Mouse (Mus musculus) R1 (cell line): ENCODE results near the gene Rasa1.

ENCODE experiments used
- DNase-seq: peaks from one replicate; pipeline ENCODE4 v3.0.0-alpha.2; 2018; ENCODE audit warnings: low read depth, low spot score

Gene Rasa1

GRCm38 (mm10) chr13:85288843-85289713 lies at the start of gene Rasa1:
Gene Rasa1, minus strand, starts transcription at chr13:85289130.
- DNase-seq = peak; percentile 96

DNA sequence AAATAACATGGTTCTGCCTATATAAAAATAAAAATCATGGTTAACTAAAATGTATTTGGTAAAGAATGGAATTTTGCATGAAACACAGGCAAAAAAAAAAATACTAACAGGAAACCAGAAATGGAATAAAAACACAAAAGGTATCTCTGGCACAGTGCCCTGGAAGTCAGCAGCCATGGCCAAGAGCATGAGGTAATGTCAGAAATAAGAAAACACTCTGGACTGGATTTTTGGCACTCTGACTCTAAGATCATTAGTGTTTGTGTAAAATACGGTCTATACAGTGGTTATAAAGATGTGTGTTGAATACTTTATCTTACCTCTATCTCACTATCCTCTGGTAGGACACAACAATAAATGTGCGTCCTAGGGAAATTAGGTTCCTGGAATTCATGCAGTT lies 22.6 kb upstream of the Rasa1 start:
- DNase-seq = no peak

- no peak for DNase-seq
Observed at GRCm38 (mm10) chr13:85310968-85311367, 22.0 kb upstream of the Rasa1 start.

GRCm38 (mm10) chr13:85310483-85310882 lies 21.6 kb upstream of the Rasa1 start:
- no peak for DNase-seq

DNA sequence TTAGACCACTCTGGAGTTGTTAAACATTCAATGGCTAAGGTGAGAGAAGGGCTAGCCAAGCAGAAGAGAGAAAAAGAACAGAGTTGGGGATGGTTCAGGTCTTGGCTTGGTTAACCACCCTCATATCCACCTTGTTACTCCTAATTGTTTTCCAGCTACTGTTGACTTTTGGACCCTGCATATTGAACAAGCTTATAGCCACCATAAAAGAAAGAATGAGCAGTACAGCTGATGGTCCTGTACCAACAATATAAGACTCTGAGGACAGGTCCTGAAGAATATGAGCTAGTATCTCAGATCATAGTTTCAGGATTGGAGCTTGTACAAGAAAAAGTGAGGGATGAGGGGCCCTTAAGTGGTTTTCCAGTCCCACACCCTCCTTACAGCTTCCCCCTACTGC lies 17.1 kb upstream of the Rasa1 start:
- no peak for DNase-seq

- no peak for DNase-seq
Observed at GRCm38 (mm10) chr13:85290651-85291050, 1.7 kb upstream of the Rasa1 start.

DNA sequence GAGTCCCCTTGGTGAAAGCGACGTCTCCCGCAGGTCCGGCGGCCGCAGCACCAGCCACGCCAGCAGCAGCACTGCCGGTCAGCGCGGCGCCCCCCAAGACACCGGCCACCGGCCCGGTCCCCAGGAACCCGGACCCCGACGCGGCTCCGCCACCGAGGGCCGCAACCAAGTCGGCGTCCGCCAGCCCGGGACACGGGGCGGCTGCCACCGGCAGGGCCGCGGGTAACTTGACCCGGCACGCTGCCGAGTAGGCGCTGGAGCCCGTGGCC lies 422 bp downstream of the Rasa1 start:
- no peak for DNase-seq

DNA sequence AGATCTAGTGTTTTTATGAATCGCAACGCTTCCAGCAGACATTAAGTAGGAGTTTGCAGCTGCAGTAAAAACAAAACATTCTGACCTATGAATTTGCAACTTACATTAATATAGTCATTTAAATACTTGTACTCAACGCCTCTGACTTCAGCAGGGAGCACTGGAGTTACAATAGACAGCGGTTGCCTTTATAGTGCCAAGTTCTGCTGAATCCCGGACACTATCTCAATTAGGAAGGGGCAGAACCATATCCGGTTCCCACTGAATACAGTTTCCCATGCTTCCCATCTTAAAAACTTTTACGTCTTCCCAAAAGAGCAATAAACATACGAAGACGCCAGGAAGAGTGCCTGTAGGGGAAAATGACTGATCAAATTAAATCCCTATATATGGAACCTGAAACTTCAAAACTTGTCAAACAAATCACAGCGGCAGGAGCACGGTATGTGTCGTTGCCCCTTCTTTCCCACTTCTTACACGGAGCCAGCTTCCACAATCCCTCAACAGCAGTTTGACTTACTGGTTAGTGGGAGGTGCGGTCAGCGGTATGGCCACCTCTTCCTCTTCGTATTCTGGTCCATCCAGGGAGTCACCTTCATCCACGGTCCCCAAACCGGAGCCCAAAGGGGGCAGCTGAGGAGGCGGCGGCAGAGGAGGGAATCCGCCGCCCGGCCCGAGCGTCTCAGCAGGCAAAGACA lies 905 bp downstream of the Rasa1 start:
- DNase-seq = peak; percentile 56

DNA sequence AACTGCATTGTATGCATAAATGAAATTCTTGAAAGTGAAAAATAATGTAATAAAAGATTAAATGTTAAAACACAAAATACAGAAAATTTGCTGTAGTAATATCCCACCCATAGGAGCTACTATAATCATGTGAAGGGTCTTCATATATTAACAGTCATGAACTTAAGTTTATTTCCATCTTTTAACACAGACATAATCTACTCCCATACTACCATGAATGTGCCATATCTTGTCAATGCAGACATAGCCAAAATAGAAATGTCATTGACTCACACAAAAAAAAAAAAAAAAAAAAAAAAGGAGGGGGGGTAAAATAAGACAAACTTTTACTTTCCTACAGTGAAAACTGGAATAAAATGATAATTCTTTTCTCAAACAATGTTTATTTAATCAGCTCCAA lies 6.3 kb downstream of the Rasa1 start:
- no peak for DNase-seq

GRCm38 (mm10) chr13:85278951-85279350 lies 10.0 kb downstream of the Rasa1 start:
- no peak for DNase-seq

DNA sequence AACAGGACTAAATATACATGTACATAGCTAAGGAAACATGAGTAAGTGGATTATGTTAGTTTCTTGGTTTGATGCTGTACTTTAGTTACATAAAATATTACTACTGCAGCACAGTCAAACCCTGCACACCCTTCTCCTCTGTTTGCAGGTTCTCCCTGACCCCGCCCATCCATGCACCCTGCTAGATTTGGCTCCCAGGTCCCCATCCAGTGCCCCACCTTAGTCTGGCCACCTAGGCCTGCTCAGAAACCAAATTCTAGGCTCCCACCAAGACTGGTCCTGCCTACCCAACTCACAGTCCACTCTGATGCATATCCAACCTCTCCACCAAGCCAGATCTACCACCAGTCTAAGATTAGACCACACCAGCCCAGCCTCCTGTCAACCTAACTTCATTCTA lies 14.4 kb downstream of the Rasa1 start:
- DNase-seq = no peak

- no peak for DNase-seq
Observed at GRCm38 (mm10) chr13:85273788-85274187, 15.1 kb downstream of the Rasa1 start.

DNA sequence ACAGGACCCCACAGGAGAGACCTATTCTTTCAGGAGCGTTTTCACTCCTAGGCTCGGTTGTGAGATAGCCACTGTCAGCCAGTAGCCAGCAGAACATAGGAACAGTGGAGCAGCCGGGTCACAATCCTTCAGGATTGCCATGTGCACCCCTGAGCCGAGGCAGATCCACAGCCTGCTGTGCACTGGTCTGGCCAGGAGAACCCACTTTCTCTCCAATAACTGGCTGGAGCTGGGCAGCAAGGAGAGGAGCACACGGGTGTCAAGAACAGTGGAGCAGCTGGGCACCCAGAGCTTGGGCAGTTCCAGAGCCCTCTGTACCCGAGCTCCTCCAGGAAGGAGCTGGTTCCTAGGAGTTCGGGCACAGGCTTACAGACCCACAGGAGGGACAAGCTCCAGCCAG lies 50.2 kb downstream of the Rasa1 start:
- no peak for DNase-seq

- DNase-seq = no peak
Observed at GRCm38 (mm10) chr13:85218656-85219055, 70.3 kb downstream of the Rasa1 start.

GRCm38 (mm10) chr13:85210353-85210752 lies 78.6 kb downstream of the Rasa1 start:
- DNase-seq = no peak

DNA sequence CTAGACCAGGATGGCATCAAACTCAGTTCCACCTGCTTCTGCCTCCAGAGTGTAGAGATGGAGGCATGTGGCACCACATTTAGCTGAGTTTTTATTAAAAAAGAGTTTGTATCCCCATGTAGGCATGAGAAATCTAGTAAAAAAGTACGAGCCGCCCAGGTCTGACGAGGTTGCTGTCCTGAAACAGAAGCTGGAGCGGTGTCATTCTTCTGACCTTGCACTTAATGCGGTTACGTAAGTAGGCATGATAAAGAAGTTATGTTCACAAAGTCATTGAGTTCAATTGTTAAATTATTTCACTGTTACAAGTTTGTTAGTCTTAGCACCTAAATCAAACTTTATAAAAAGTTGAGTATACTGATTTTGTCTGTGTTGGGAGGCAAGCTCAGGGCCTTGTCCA lies 80.3 kb downstream of the Rasa1 start:
- DNase-seq = no peak

GRCm38 (mm10) chr13:85207493-85207892 lies 81.4 kb downstream of the Rasa1 start:
- DNase-seq = peak; percentile 12

GRCm38 (mm10) chr13:85191253-85191652 lies 97.7 kb downstream of the Rasa1 start:
- DNase-seq = no peak

- peak; percentile 46 for DNase-seq
Observed at GRCm38 (mm10) chr13:85189644-85190121, 99.2 kb downstream of the Rasa1 start.

DNA sequence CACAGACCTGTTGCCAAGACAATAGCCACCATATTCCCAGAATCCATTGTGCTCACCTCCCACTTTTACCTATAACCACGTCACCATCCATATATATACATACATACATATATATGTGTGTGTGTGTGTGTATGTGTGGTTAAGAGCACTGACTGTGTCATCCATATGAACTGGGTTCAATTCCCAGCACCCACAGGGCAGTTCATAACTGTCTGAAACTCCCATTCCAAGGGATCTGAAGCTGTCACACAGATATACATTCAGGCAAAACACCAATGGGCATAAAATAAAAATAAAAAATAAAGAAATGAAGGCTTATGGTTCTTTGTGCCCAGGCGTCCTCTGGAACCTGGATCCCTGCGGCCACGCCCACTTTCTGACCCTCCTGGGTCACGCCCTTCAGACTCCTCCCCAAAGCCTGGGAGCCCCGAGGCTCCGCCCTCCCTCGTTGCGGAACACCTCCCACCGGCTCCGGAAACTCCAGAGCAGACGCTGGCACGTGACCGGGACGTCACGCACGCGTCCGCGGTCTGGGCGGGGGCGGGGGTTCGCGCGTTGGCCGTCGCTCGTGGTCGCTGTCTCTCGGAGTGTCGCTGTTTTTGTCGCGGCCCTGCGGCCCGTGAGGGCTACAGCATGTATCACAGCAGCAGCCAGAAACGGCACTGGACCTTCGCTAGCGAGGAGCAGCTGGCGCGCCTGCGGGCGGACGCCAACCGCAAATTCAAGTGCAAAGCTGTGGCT lies 99.9 kb downstream of the Rasa1 start, which contains the start of gene Ccnh:
TSS of gene Ccnh (plus strand) at position 506 of the 741 bp plus-strand sequence.
- peak; percentile 94 for DNase-seq
